Mouse (Mus musculus) cerebellum, adult 2 months (tissue): ENCODE data around the gene Tal1. TPM values are rescaled to one million over a fixed set of nuclear protein-coding genes. Genes with fewer than 3 reads are reported as not detected.

Experiments
- DNase-seq, 2 experiments: peaks; one replicate each; pipeline ENCODE4 v3.0.0; 2021
- H3K27ac ChIP-seq: fragments of 200-500 bp; 2 replicates; pipeline ENCODE4 v1.5.1; 2012; ENCODE audit warnings: low read length, control low read depth, inconsistent platforms; ENCODE audit not compliant: insufficient read depth
- H3K27me3 ChIP-seq: fragments of 200-500 bp; 2 replicates; pipeline ENCODE4 v1.6.1; 2012; ENCODE audit warnings: inconsistent platforms, mild to moderate bottlenecking, low read length, moderate library complexity; ENCODE audit not compliant: control insufficient read depth, insufficient read depth
- H3K4me1 ChIP-seq: fragments of 200-500 bp; 2 replicates; pipeline ENCODE4 v1.6.1; 2011; ENCODE audit warnings: low read length; ENCODE audit not compliant: control insufficient read depth, insufficient read depth
- H3K4me3 ChIP-seq: fragments of 200-500 bp; replicated peaks from 2 replicates; pipeline ENCODE3; 2011; ENCODE audit warnings: mild to moderate bottlenecking, low read depth, low read length, control low read depth; ENCODE audit not compliant: insufficient read depth
- CTCF ChIP-seq: fragments of 200-500 bp; IDR thresholded peaks from 2 replicates; pipeline ENCODE4 v1.5.1; 2011; ENCODE audit warnings: low read depth, mild to moderate bottlenecking, control low read depth, low read length, moderate library complexity, borderline replicate concordance; ENCODE audit not compliant: insufficient read depth
- POLR2A ChIP-seq: fragments of 200-500 bp; IDR thresholded peaks from 2 replicates; pipeline ENCODE4 v1.6.1; 2011; ENCODE audit warnings: low read length, control low read depth, borderline replicate concordance; ENCODE audit not compliant: insufficient read depth
- WGBS: fragments of 180-500 bp; shearing (Covaris S2); methylation state at CpG from one replicate; pipeline ENCODE4 v1.1.7; 2018; 5-methylcytosine and 5-hydroxymethylcytosine counted together
- polyA plus RNA-seq: library from polyadenylated mRNA; depleted of rRNA; stranded (reverse); fragments of >200 nt; gene quantifications from 2 replicates; pipeline ENCODE4 v1.2.3, GENCODE M21; 2012

Gene Tal1
- polyA plus RNA-seq, 1 experiment: 2.7 TPM

- Histone ChIP-seq H3K27ac (no peak overlapping the region), H3K4me3 (no peak overlapping the region), H3K27me3 (no peaks in the 10 kb centered on the region), H3K4me1 (no peaks in the 10 kb centered on the region)
- TF ChIP-seq CTCF (no peak), POLR2A (no peak)
- 86% methylated on average over 1 of the region's 1 CpGs for WGBS
- no peak for DNase-seq
These were observed 18.6 kb downstream of the Tal1 start for GRCm38 (mm10) chr4:115074789-115075188.

- WGBS: 55% methylated on average over 3 of the region's 3 CpGs
- no peaks in the 10 kb centered on the region for H3K4me1 ChIP-seq
- no peak overlapping the region for H3K27ac ChIP-seq
- no peaks in the 10 kb centered on the region for H3K27me3 ChIP-seq
- H3K4me3 ChIP-seq: no peak overlapping the region
- no peak for TF ChIP-seq POLR2A
- no peak for TF ChIP-seq CTCF
- DNase-seq: no peak
These were observed 19.1 kb downstream of the Tal1 start for GRCm38 (mm10) chr4:115075204-115075915.

- Histone ChIP-seq H3K27me3 (no peaks in the 10 kb centered on the region), H3K4me1 (no peaks in the 10 kb centered on the region), H3K27ac (no peak overlapping the region), H3K4me3 (no peak overlapping the region)
- DNase-seq: no peak
- TF ChIP-seq CTCF (no peak), POLR2A (no peak)
- 26% methylated on average over 10 of the region's 10 CpGs for WGBS
These were observed 22.9 kb downstream of the Tal1 start for GRCm38 (mm10) chr4:115078892-115079820.

- no peak for TF ChIP-seq POLR2A
- no peak for TF ChIP-seq CTCF
- H3K27me3 ChIP-seq: no peaks in the 10 kb centered on the region
- no peaks in the 10 kb centered on the region for H3K4me1 ChIP-seq
- H3K27ac ChIP-seq: no peak overlapping the region
- H3K4me3 ChIP-seq: no peak overlapping the region
- no peak for DNase-seq
- WGBS: 25% methylated on average over 5 of the region's 5 CpGs
These were observed 23.7 kb downstream of the Tal1 start for GRCm38 (mm10) chr4:115079821-115080349.

GRCm38 (mm10) chr4:115083031-115083430 is 26.8 kb downstream of the Tal1 start:
- Histone ChIP-seq H3K27ac (no peak overlapping the region), H3K4me1 (no peaks in the 10 kb centered on the region), H3K27me3 (no peaks in the 10 kb centered on the region; the same call in 1 of the 2 replicates), H3K4me3 (no peak overlapping the region)
- 14% methylated on average over 3 of the region's 3 CpGs for whole genome bisulfite sequencing
- no peak for TF ChIP-seq CTCF
- TF ChIP-seq POLR2A: no peak
- DNase-seq: no peak

GRCm38 (mm10) chr4:115085522-115086095 is 29.4 kb downstream of the Tal1 start:
- H3K4me3 ChIP-seq: no peak overlapping the region
- DNase-seq: peak; percentile 8 to 45
- H3K27me3 ChIP-seq: no peaks in the 10 kb centered on the region; the same call in 1 of the 2 replicates
- 20% methylated on average over 6 of the region's 6 CpGs for WGBS
- TF ChIP-seq POLR2A (no peak), CTCF (peak; percentile 89)
- no peak overlapping the region for H3K27ac ChIP-seq
- H3K4me1 ChIP-seq: no peaks in the 10 kb centered on the region

GRCm38 (mm10) chr4:115086257-115086656 is 30.0 kb downstream of the Tal1 start:
- no peak overlapping the region for H3K4me3 ChIP-seq
- WGBS: 60% methylated on average over 4 of the region's 4 CpGs
- no peak overlapping the region for H3K27ac ChIP-seq
- TF ChIP-seq POLR2A (no peak), CTCF (no peak)
- no peak for DNase-seq
- no peaks in the 10 kb centered on the region for H3K4me1 ChIP-seq
- no peaks in the 10 kb centered on the region; the same call in 1 of the 2 replicates for H3K27me3 ChIP-seq
